Mouse (Mus musculus) layer of hippocampus, adult 9-11 months (tissue): Measurements from ENCODE around the gene Adra2a.

Experiments
- DNase-seq: peaks from one replicate; pipeline ENCODE4 v3.0.0; 2022

Adra2a gene

GRCm38 (mm10) chr19:54043851-54044250 is at the start of gene Adra2a:
Adra2a (plus strand) TSS chr19:54044151.
- DNase-seq, result no peak

- DNase-seq, result no peak
These were observed 49.7 kb upstream of the Adra2a start for GRCm38 (mm10) chr19:53994276-53994675.

- DNase-seq, result no peak
These were observed 33.0 kb upstream of the Adra2a start for GRCm38 (mm10) chr19:54010973-54011372.

GRCm38 (mm10) chr19:54014999-54015398 is 29.0 kb upstream of the Adra2a start:
- no peak for DNase-seq

- DNase-seq, result no peak
These were observed 28.4 kb upstream of the Adra2a start for GRCm38 (mm10) chr19:54015503-54015902.

- DNase-seq, result no peak
These were observed 8.9 kb upstream of the Adra2a start for GRCm38 (mm10) chr19:54035100-54035499.

- no peak for DNase-seq
These were observed 4.5 kb upstream of the Adra2a start for GRCm38 (mm10) chr19:54039441-54039840.

GRCm38 (mm10) chr19:54040356-54041028 is 3.5 kb upstream of the Adra2a start:
- DNase-seq, result no peak

GRCm38 (mm10) chr19:54041029-54041367 is 3.0 kb upstream of the Adra2a start:
- DNase-seq, result no peak

GRCm38 (mm10) chr19:54044507-54045371 is 788 bp downstream of the Adra2a start:
- DNase-seq, result peak; percentile 50

- DNase-seq, result no peak
These were observed 1.5 kb downstream of the Adra2a start for GRCm38 (mm10) chr19:54045412-54045811.

- DNase-seq, result no peak
These were observed 2.2 kb downstream of the Adra2a start for GRCm38 (mm10) chr19:54045931-54046683.

GRCm38 (mm10) chr19:54046684-54047070 is 2.7 kb downstream of the Adra2a start:
- DNase-seq, result no peak

- DNase-seq, result no peak
These were observed 3.6 kb downstream of the Adra2a start for GRCm38 (mm10) chr19:54047386-54048050.

- no peak for DNase-seq
These were observed 4.4 kb downstream of the Adra2a start for GRCm38 (mm10) chr19:54048161-54048885.

- no peak for DNase-seq
These were observed 7.7 kb downstream of the Adra2a start for GRCm38 (mm10) chr19:54051651-54052050.

- DNase-seq, result no peak
These were observed 11.9 kb downstream of the Adra2a start for GRCm38 (mm10) chr19:54055845-54056244.

GRCm38 (mm10) chr19:54068447-54068846 is 24.5 kb downstream of the Adra2a start:
- no peak for DNase-seq

- DNase-seq, result no peak
These were observed 26.6 kb downstream of the Adra2a start for GRCm38 (mm10) chr19:54070521-54070920.

- no peak for DNase-seq
These were observed 28.4 kb downstream of the Adra2a start for GRCm38 (mm10) chr19:54072233-54072800.

- no peak for DNase-seq
These were observed 32.7 kb downstream of the Adra2a start for GRCm38 (mm10) chr19:54076362-54077349.
